Mouse (Mus musculus) frontal cortex, adult 2 months (tissue): Measurements from ENCODE around the gene Fam3a. TPM values are rescaled to one million over a fixed set of nuclear protein-coding genes. Genes with fewer than 3 reads are reported as not detected.
"Not testable (repeated sequence)": the region's sequence is repeated elsewhere in the genome, so short reads cannot be mapped to it uniquely, and the experiment has no call there.

ENCODE experiments used
- DNase-seq, 2 experiments: peaks; one replicate each; pipeline ENCODE4 v3.0.0; 2022; ENCODE audit warnings: low spot score in 1 of 2; ENCODE audit errors: extremely low spot score in 1 of 2
- polyA plus RNA-seq: library from polyadenylated mRNA; depleted of rRNA; stranded (reverse); fragments of >200 nt; gene quantifications from 2 replicates; pipeline ENCODE4 v1.2.3, GENCODE M21; 2012; rRNA removed

The Fam3a gene
- 33.8 and 33.9 TPM in 2 replicates for polyA plus RNA-seq

DNA sequence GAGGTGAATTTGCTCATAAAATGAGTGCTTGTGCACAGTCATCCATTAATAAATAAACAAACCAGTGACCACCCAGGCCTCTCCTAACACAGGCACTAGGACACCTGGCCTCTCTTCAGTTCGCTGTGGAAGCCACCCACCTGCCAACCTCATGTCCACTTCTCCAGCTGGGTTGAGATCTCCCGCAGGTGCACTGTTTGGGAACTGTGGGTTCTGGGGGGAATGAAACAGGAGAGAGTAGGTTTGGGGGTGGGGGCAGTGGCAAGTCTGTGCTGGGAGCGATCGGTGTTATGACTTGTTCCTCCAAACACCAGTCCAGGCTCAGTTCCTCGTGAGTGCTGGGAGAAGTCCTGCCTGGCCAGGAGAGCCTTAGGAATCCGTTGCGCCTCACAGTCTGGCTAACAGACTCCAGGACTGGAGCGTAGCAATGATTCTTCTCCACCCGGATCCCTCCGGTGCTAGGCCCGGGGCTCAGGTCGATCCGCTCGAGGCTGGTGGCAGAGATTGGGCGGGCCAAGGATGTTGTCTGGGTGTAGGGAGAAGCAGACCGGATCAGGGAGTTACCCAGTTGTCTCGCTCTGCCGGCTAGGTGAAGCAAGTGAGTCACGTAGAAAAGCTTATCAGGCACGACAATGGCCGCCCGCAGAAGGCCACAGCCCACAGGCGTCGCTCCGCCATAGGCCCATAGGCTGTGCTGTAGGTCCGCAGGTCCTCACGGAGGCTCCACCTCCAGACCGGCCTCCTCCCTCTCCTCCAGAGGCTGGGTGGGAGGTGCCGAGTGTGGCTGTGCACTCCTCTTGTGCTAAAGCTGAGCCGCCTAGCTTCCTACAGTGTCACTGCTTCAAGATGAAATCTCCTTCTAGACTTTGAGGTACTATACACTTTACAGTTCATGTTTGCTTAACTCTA is at the start of gene Fam3a, which contains the start of gene Ikbkg:
Fam3a (minus strand) TSS at position 738 of the 909 bp plus-strand sequence.
Ikbkg (plus strand) TSS at position 756 of the 909 bp plus-strand sequence.
- peak; percentile 71 to 81 for DNase-seq

DNA sequence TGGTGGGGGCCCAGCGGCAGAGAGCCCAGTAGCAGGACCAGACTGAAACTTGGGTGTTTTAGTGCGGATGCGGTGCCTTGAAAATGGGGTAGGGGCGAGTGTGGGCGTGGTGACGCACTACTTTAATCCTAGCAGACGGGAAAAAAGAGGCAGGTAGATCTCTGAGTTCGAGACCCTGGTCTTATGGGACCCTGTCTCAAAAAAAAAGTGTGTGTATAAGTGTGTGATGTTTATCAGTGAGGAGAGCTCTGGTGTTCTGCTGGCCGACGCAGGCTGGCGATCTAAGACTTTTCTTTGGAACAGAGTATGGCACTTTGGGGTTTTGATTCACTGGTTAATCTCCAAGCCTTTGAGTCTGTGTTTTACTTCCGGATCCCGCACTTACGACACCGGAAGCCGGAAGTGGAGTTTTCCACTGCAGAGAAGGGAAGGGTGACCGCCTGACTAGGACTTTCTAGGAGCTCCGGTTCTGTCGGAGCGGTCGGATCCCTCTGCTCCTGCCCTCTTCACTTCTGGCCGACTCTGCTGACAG is 36.3 kb upstream of the Fam3a start:
- peak; percentile 60 to 82 for DNase-seq

DNA sequence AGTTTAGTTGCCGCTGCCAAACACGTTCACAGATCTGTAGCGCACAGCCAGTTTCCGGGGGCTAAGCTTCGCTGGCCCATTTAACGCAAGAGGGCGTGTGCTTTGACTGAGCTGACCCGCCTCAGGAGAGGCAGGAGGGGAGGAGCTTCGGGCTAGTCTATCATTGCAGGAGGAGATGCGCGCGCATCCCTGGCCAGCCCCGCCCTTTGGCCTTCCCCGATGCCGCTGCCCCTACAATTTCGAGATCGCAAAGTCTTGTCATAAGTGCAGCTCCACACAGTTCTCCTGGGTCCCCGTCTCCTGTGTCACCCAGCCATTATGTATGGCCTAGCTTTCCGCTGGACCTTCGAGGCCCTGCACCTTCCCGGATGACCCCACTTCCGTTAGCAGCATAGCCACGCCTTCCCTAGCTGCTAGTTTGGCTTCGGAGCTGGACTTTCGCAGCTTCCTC is 35.8 kb upstream of the Fam3a start, which contains the start of gene G6pdx:
G6pdx (minus strand) TSS at position 369 of the 451 bp plus-strand sequence.
- peak; percentile 72 to 82 for DNase-seq

DNA sequence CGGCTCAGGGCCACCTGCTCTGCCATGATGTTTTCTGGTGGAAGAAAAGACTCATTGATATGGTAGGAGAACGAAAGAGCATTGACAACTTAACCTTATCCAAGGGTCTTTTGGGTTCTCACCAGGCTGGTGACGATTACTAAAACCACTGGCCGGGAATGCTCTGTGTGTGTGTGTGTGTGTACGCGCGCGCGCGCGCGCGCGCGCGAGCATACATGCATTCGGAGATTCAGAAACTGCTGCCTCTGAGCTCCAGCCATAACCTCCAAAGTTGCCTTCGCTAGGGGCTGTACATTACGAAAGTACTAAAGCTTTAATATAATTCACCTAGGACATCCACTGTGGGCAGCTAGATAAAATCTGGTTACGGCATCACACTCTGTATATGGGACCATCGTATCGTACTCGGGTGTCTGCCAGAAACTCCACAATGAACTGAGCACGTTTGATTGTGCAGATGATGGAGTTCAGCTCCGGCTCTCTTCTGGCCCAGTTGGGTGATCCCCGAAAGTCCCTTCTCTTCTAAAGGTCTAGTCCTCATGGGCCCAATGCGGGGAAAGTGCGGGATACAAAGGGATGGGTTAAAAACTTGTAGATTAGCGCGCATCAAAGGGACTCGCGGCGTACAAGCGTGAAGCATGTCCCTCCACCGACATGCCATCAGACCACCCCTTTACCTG is 35.2 kb upstream of the Fam3a start:
- DNase-seq = no peak

DNA sequence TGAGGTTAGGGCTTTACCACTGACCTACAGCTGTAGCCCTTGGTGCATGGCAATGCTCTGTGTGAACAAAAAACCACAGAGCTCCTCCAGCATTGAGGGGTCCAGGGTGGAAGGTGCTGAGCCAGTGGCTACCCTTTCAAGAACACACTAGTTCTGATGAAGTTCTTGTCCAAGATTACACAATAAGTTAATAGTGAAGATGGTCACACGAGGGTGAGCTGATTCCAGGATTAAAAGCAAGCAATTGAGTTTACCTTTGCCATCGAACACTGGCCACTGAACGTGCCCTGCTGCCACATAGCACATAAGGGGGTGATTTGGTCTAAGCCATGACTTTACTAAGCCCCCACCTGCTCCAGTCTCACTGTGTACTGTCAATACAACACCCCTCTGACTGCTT is 34.0 kb upstream of the Fam3a start:
- no peak for DNase-seq

DNA sequence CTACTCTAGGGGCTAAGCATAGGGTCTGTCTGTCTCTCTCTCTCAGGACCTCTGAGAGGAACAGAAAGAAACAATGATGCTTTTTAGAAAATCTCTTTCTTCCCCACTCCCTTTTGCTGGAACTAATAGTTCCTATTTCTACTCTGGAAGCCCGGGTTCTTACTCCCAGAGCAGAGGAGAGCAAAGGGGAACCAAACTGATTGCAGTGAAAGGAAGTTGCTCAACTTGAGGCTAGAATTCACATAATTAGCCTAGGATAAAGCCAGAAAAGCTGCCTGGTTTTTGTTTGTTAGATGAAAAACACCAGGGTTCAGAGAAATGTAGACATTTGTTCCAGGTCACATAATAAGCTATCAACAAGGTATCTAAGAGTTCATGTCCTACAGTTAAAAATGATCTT is 33.2 kb upstream of the Fam3a start:
- DNase-seq = no peak

DNA sequence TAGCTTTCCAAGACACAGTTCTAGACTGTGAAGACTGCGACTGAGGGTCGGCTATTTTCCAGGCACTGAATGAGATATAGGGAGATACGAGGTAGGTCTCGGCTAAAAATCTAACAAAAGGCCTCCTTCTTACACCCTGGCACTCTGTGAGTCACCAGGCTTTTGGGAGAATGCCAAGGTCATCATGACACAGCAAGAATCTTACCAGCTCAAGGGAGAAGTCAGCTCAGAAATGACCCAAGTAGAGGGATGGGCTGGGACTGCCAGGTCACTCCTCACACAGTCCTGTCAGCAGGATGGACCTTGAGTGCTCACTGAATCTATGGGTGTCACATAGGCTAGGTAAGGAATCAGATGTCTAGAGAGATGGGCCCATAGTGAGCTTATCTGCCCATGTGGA is 32.1 kb upstream of the Fam3a start:
- no peak for DNase-seq

DNA sequence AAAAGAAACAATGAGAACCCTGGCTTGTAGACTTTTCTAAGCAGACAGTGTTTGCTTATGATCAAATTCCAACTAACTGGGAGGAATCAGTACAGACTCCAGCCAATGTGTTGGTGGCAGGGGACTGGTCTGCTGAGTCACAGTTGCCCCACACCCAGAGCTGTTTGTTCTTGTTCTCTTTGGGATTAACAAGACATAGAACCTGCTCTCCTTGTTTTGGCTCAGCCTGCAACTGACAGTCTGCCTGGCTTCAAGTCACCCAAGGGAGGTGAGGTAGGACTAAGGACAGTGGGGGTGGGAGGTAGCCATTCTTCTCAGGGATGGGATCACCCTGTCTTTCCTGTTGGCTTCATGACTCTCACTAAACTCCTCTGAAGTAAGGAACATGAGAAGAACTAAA is 31.4 kb upstream of the Fam3a start:
- no peak for DNase-seq

DNA sequence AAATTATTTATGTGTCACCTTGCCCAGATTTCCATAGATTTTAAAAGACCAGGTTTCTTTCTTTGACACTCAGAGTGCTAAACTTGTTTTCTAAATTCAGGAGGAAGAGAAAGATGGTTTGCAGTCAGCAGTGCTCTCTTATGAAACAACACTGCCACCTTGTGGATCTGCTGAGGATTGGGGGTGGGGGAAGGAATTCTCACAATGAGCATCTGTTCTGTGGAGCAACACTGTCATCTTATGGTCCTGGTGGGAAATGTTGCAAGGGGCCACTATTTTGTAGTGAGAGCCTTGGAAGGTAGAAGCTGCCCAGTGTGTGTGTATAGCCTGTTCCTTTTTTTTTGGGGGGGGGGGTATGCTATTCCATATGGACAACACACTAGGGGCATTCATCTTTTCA is 20.3 kb upstream of the Fam3a start:
- DNase-seq = peak; percentile 27 to 86

DNA sequence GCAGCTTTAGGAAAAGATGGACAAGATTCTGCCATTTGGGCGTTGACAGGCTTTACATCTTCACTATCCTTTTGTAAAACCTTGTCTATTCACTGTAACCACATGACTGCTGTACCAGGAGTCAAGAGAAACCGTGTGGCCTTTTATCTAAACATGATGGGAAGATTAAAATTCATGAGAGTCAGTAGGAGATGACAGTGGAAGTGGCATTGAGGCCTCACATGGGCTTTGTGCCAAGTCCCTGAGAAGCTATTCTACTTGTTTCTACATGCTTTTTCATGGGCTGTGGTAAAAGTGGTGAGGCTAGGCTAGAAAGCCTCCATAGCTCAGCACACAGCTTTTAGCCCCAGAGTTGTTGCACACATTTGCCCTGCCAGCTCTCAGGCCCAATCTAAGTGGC is 15.3 kb upstream of the Fam3a start:
- DNase-seq = no peak

DNA sequence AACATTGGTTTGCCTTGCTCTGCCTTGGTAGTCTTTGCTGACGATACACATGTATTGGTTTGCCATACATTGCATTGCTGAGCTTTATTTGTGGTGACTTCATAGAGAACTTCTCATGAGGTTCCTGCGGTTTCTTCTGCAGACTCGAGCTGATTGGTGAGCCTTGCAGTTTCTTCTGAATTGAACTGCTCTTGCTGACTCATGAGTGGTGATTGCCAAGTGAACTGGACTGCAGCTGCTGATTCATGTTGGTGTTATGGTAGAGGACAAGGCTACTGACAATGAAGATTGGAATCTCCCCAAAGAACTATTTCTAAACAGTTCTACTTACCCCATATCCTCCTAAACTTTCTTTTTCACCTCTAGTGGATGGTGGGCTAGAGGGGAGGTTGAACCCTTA is 7.1 kb upstream of the Fam3a start:
- no peak for DNase-seq

DNA sequence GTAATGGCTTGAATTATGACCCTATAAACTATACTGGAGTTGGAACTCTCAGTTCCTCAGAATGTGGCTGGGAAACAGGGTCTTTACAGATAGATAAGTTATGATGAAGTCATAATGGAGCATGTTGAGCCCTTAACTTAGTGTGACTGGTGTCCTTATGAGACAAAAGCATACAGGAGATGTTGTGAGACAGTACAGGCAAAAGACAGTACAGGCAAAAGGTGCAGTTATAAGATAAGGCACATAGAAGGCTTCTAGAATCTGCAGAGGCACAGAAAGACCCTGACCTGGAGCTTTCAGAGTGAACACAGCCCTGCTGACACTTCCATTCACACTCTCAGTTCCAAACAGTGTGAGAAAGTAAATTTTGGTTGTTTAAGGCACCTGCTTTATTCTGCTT is 4.9 kb downstream of the Fam3a start:
- DNase-seq = no peak

DNA sequence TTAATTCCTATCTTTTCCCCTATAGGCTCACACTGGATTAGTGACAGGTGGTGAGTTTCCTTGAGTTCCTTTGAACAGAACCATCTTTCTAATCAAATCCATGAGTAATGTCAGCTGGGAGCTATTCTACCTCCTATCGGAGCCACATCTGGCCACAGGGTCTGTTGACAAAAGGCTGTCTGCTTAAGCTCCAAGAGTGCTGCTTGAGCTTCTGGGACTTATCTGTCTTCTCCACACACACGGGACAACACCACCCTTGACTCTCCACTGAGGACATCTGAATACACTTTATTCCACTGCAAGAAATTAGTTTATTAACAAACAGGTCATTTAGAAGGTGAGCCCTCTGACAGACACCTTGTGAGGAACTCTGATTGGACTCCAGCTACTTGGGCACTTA is 8.6 kb downstream of the Fam3a start:
- no peak for DNase-seq

DNA sequence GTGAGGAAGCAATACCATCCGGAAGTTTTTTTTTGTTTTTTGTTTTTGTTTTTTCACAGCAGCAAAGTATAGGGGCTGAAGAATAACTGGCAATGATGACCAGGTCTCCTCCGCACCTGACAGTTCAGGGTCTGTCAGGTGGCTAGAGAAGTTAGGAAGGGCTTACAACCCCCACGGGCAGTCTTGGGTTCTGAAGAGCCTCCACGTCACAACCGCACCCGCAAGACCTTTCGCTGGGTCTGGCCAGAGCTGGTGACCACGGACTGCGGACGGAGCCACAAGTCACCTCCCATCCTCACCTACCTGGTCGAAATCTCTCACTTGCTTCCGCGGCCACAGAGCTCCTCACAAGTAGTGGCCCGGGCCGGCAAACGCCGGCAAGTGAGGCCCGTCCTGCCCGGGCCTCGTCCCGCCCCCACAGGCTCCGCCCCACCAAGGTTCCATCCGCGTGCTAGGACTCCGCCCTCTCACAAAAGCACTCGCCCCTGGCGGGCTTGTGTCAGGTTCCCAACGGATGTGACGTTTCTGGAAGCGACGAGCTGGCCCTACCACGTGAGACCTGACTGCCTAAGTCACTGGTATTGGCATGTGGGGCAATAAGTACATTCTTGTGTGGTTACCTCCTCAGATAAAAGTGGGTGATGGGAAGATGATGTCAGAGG is 20.1 kb downstream of the Fam3a start, which contains the start of the genes Ubl4a and Slc10a3:
Ubl4a (minus strand) TSS at position 331 of the 662 bp plus-strand sequence.
Slc10a3 (minus strand) TSS at position 462 of the 662 bp plus-strand sequence.
- peak; percentile 69 to 85 for DNase-seq

DNA sequence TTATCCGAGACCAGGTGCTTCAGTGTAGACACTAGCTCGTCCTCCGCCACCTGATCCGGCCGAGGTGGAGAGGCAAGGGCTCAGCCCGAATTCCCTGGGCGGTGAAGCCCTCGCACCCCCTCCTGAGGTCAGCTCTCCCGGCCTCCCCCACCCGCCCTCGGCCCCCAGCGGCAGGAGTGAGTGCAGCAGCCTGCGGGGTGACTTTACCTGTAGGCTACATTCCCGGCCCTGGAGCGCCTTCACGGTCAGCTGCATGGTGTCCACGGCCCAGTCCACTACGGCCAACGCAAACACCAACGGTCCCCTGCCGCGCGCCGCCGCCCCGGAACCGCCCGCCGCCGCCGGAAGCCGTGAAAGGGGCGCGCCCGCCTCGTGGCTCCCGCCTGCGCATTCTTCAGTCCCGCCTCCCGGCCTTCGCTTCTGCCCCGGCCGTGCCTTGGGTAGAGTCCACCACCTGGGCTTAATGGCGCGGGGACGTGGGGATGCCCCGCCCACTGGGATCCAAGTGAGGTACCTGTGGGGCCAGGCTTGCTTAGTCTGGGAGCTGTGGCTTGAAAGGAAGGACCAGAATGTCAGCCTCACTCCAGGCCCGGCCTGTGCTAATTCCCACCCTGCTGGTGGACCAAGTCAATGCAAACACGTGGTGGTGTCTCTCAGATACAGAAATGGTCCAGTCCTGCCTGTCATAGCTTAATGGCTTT is 24.7 kb downstream of the Fam3a start:
- peak in 1 of 2 experiments; percentile 63 for DNase-seq

DNA sequence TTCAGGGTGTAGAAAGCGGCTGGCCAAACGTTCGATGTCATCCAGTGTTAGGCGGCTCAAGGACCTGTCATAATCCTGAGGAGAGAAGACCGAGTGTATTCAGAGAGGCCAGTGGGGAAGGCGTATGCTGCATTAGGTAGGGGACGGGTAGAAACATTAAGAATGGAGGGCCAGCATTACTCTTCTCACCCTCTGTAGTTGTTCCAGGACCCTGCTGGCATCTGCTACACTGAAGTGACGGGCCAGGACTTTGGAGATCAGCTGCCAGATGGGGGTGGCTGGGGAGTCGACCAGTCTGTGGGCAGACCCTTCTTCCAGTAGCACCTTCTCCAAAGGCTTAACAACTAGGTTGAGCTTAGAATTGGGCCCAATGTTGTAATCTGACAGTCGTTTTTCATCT is 25.6 kb downstream of the Fam3a start:
- no peak for DNase-seq

DNA sequence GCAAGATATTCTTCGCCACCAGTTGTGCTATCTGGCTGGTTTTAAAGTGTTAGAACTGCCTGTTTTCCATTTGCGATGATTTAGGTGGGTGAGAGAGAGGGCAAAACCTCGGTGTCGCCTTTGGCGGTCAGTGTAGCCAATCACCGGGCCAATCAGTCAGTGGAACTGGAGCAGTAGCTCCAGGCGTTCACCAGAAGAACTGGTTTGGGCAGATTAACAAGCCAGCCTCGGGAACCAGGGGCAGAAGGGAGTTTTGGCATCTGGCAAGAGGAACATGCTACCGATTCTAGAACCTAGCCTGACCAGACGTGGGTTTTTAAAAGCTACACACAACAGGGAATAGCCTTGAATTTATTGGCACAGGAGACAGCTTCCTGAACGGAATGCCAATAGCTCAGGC is 33.9 kb downstream of the Fam3a start:
- DNase-seq = no peak

DNA sequence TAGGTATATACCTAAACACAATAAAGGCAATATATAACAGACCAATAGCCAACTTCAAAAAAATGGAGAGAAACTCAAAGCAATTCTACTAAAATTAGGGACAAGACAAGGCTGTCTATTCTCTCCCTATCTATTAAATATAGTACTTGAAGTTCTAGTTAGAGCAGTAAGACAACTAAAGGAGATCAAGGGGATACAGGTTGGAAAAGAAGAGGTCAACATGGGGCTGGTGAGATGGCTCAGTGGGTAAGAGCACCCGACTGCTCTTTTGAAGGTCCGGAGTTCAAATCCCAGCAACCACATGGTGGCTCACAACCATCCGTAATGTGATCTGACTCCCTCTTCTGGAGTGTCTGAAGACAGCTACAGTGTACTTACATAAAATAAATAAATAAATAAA is 36.0 kb downstream of the Fam3a start:
- DNase-seq = not testable (repeated sequence)

DNA sequence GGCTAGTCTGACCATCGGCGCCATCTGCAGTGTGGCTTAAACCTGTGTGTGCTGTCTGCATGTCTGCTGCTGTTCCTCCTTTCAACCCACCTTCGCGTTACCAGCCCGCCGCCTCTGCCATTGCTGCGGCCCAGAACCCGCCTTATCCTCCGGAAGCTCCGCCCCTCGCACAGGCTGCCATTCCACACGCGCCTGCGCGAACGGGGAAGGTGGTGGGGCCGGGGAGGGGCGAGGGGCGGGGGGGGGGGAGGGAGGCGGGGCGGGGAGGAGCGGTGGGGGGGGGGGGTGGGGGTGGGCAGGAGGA is 39.7 kb downstream of the Fam3a start, which contains the start of gene Lage3:
Lage3 (minus strand) TSS at position 152 of the 304 bp plus-strand sequence.
- peak; percentile 59 to 82 for DNase-seq
